Mouse (Mus musculus) cerebellum, postnatal 14 days (tissue): ENCODE measurements around the gene 4932438A13Rik.

Experiments used
- DNase-seq, 2 experiments: peaks; one replicate each; pipeline ENCODE4 v3.0.0; 2021; ENCODE audit warnings: mixed read lengths in 2 of 2

4932438A13Rik gene

GRCm38 (mm10) chr3:36941572-36941971 lies 78.7 kb downstream of the 4932438A13Rik start:
- no peak for DNase-seq

- peak in 1 of 2 experiments; percentile 12 for DNase-seq
Measured at GRCm38 (mm10) chr3:36942108-36942507, 79.2 kb downstream of the 4932438A13Rik start.

- DNase-seq, result no peak
Measured at GRCm38 (mm10) chr3:36943706-36944105, 80.8 kb downstream of the 4932438A13Rik start.

- DNase-seq, result no peak
Measured at GRCm38 (mm10) chr3:37037979-37038378, 175.1 kb downstream of the 4932438A13Rik start.

DNA sequence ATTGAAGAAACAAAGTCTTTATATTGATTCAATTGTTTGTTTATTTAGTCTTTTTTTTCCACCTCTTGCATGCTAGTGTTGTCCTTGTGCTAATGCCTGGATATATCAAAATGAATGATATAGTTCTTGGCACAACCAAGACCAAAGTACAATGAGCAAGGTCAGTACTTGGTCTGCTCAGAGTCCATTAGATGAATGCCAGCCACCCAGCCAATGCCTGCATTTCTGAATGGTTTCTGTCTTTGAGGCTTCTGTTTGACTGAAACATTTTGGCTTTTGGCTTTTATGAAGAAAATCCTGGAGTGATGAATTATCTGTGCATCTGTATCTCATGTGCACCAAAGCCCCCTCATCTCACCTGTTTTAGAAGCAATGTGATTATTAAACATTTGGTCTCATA lies 176.9 kb downstream of the 4932438A13Rik start:
- DNase-seq, result peak in 1 of 2 experiments; percentile 12

DNA sequence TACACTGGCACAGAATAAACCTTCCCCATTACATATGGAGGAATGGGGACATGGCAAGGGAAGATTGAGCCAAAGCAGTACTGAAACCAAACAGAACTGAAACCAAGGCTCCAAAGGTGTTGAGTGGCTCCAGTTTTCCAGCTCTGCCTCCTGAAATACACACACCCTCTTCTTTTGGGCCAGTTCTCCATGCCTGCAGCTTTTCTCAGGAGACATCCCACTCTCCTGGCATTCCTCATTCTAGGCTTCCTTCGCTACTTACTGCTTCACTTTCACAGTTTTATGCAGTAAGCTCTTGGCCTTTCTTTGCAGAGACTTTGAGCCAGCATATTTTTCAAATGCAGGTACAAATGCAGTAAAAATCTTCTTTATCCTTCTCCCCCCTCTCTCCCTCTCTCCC lies 188.6 kb downstream of the 4932438A13Rik start:
- no peak for DNase-seq

- DNase-seq, result no peak
Measured at GRCm38 (mm10) chr3:37063406-37063805, 200.5 kb downstream of the 4932438A13Rik start, which contains the start of gene Adad1. TSS of gene Adad1 (plus strand) at chr3:37063527.

GRCm38 (mm10) chr3:37073211-37073610 lies 210.3 kb downstream of the 4932438A13Rik start:
- peak; percentile 50 to 55 for DNase-seq

DNA sequence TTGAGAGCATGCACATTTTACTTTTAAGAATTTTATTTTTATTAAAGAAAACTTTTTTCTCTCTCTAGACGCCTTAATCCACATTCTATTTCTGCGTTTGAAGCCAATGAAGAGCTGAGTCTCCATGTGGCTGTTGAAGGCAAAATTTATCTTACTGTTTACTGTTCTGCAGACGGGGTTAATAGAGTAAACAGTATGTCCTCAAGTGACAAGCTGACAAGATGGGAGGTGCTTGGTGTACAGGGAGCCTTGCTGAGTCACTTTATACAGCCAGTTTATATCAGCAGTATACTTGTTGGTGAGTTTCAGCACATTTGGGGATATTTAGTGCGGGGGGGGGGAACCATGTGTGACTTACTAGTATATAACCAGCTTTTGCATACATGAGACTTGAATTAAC lies 222.0 kb downstream of the 4932438A13Rik start:
- no peak for DNase-seq

DNA sequence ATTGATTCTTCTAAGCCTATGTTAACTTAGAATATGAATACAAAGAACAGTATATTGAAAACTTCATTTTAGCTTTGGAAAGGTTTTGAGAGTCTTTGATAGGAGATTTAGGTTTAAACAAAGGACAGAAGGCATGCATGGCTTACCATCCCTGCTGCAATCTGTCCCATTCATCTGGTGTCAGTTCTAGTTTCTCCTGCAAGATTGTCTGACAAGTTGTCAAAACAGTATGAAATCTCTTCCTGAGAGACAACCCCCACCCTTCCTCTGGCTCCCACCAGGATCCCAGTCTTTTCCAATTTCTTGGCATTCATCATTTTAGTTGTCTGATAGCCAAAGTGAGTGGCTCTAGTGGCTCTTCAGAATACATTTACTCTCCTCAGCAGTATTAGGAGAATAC lies 227.8 kb downstream of the 4932438A13Rik start:
- DNase-seq, result no peak
